Mouse (Mus musculus) C2C12 (cell line): ENCODE data around the gene Prss30.

ENCODE experiments used
- CEBPB ChIP-seq: IDR thresholded peaks from one replicate; pipeline ENCODE4 v1.6.1; 2011; ENCODE audit warnings: low read depth, mild to moderate bottlenecking, control low read depth, moderate library complexity
- CTCF ChIP-seq: IDR thresholded peaks from one replicate; pipeline ENCODE4 v1.5.1; 2011; ENCODE audit not compliant: control insufficient read depth, insufficient read depth, insufficient read length
- MYOD1 ChIP-seq: IDR thresholded peaks from one replicate; pipeline ENCODE4 v1.6.1; 2011; ENCODE audit warnings: low read depth; ENCODE audit not compliant: control insufficient read depth, insufficient read length
- MYOG ChIP-seq: IDR thresholded peaks from one replicate; pipeline ENCODE4 v1.6.1; 2011; ENCODE audit not compliant: control insufficient read depth, insufficient read length; ENCODE audit errors: extremely low read depth
- USF1 ChIP-seq: IDR thresholded peaks from one replicate; pipeline ENCODE4 v1.6.1; 2011; ENCODE audit warnings: low read depth, mild to moderate bottlenecking, control low read depth, moderate library complexity

DNA sequence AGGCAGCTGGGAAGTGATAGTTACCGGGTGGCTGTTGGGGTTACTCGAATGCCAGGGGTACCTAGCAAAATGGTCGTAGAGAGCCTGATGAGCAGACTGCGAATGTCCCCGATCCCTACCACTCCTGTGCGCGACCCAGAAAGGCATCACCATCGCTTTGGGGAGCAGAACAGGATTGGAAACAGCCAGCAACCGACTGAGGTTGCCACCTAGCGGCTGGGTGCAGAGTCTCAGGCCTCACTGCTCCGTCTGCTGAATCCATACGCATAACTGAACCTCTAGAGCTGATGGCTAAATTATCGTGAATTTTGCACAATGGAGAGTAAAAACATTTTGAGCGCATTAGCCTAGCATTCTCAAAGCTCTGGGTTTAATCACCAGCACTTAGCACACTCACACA is 35.4 kb upstream of the Prss30 start:
- TF ChIP-seq CTCF (peak; percentile 48), CEBPB (no peak), MYOG (no peak), USF1 (no peak), MYOD1 (no peak)
